Mouse (Mus musculus) gastrocnemius, adult 18-20 months (tissue): ENCODE measurements around the gene Gnat3. TPM values are rescaled to one million over a fixed set of nuclear protein-coding genes. Genes with fewer than 3 reads are reported as not detected.

Experiments
- DNase-seq: peaks from one replicate; pipeline ENCODE4 v3.0.0; 2021; ENCODE audit warnings: low spot score
- total RNA-seq, 2 experiments: library from RNA; stranded (reverse); gene quantifications; 2 replicates each; pipeline ENCODE4 v1.2.3; 2021

Gene Gnat3
- total RNA-seq, 2 experiments from 2014 or later: not detected

GRCm38 (mm10) chr5:18004824-18005611, 42.7 kb downstream of the Gnat3 start:
- no peak for DNase-seq

GRCm38 (mm10) chr5:18006157-18006556, 43.8 kb downstream of the Gnat3 start:
- peak; percentile 53 for DNase-seq

- no peak for DNase-seq
These were observed 44.7 kb downstream of the Gnat3 start for GRCm38 (mm10) chr5:18007067-18007466.

- DNase-seq: no peak
These were observed 48.0 kb downstream of the Gnat3 start for GRCm38 (mm10) chr5:18010301-18010700.

- DNase-seq: no peak
These were observed 50.8 kb downstream of the Gnat3 start for GRCm38 (mm10) chr5:18013196-18013595.

GRCm38 (mm10) chr5:18014209-18014829, 52.0 kb downstream of the Gnat3 start:
- DNase-seq: no peak

- no peak for DNase-seq
These were observed 61.0 kb downstream of the Gnat3 start for GRCm38 (mm10) chr5:18023347-18023746.

- DNase-seq: no peak
These were observed 65.2 kb downstream of the Gnat3 start for GRCm38 (mm10) chr5:18027531-18027930.

- DNase-seq: no peak
These were observed 73.7 kb downstream of the Gnat3 start for GRCm38 (mm10) chr5:18035848-18036638.

GRCm38 (mm10) chr5:18043022-18043421, 80.7 kb downstream of the Gnat3 start:
- peak; percentile 72 for DNase-seq

- DNase-seq: no peak
These were observed 86.5 kb downstream of the Gnat3 start for GRCm38 (mm10) chr5:18048841-18049240.

GRCm38 (mm10) chr5:18055323-18055722, 93.0 kb downstream of the Gnat3 start:
- no peak for DNase-seq

Other genes with a start within 250 kb of the Gnat3 start
- gene Cd36, start 73.7 kb upstream of the Gnat3 start, total RNA-seq: 100 to 1,000 TPM; 250 to 344 TPM